9 mouse cellular contexts compared by ENCODE assay signal in the genomic region with DNA sequence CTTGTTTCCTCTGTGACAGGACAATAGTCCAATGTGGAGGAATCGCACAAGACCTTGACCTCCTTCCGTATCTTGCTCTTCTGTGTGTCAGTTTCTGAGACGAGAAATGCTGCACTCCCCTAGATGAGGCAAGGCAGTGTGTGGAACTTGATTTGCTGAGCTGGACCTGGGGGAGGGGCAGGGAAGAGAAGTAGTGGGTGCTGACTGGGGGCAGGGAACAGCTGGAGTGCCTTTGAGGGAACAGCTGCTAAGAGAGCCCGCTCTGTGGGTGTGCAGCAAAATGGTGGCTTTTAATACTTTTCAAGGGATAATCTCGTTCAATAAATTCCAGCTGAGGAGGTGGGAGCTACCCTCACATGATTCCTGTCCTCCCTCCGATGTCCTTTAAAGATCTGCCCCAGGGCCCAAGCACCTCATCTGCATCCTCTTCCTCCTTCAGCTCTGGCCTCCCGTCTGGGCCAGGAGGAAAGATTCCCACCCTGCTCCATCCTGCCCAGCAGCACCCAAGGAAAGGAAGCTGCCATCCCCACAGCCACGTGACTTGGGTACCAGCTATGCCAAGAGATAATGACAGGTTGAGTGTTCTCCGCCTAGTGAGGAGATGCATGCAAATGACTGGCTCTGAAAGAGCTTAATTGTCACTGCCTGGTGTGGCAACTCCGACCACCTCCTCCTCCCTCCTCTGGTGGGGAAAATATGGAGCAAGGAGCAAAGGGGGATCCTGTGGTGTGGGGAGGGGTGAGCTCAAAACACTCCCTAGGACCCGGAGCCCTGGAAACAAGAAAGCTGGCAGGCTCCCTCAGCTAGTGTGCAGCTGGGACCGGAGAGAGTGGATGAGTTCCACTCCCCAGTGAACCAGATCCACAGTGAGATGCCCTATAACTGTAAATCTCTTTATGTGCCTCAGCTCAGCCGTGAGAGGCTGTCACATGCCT.
DNase-seq lines count a peak whose midpoint lies in the region; ATAC-seq lines count a peak whose summit lies in the region.
"Had no signal": no experiment of that assay in that cellular context is flagged by ENCODE, and none has a peak within 500 bp of the region (broad histone marks: within the 10 kb centered on the region; RNA-seq: fewer than 3 reads in every experiment).

No protein-coding gene starts in this region.

- no peaks in the 10 kb centered on the region for H3K36me3 ChIP-seq in midbrain, embryonic 10.5 days
- no peaks in the 10 kb centered on the region for H3K36me3 ChIP-seq in midbrain, embryonic 11.5 days (ENCODE audit: control insufficient read depth, insufficient read depth, low read length)
- no peaks in the 10 kb centered on the region for H3K36me3 ChIP-seq in hindbrain, embryonic 14.5 days (replicated peaks; ENCODE audit: control insufficient read depth, insufficient read depth)
- no peaks in the 10 kb centered on the region for H3K36me3 ChIP-seq in midbrain, embryonic 13.5 days

- H3K9me3 ChIP-seq in midbrain, embryonic 10.5 days (replicated peaks): no peaks in the 10 kb centered on the region
- no peaks in the 10 kb centered on the region for H3K9me3 ChIP-seq in midbrain, embryonic 11.5 days (ENCODE audit: control insufficient read depth, low read length)
- no peaks in the 10 kb centered on the region for H3K9me3 ChIP-seq in hindbrain, embryonic 14.5 days (ENCODE audit: control insufficient read depth, low read length)
- H3K9me3 ChIP-seq in midbrain, embryonic 13.5 days: no peaks in the 10 kb centered on the region

- DNase-seq in midbrain, embryonic 10.5 days (ENCODE audit: low spot score): no peak
- DNase-seq in midbrain, embryonic 11.5 days (ENCODE audit: low spot score, missing footprints): no peak
- no peak for DNase-seq in hindbrain, embryonic 14.5 days (ENCODE audit: low spot score)
- no peak for DNase-seq in ovary, postnatal 36 days (ENCODE audit: low spot score)
- DNase-seq in thymus, postnatal 4 days: no peak
- no peak for DNase-seq in thymus, postnatal 14 days
- DNase-seq: lung, embryonic 14.5 days had no signal

- H3K4me1 ChIP-seq in midbrain, embryonic 10.5 days: peaks cover 20% of the 10 kb centered on the region
- peaks cover 3% of the 10 kb centered on the region; the same call in 1 of the 2 replicates for H3K4me1 ChIP-seq in midbrain, embryonic 11.5 days (ENCODE audit: control insufficient read depth, insufficient read depth, low read length)
- peaks cover 20% of the 10 kb centered on the region for H3K4me1 ChIP-seq in hindbrain, embryonic 14.5 days (replicated peaks; ENCODE audit: control insufficient read depth, insufficient read depth, low read length)
- H3K4me1 ChIP-seq in midbrain, embryonic 13.5 days (replicated peaks): peaks cover 34% of the 10 kb centered on the region

- WGBS in midbrain, embryonic 10.5 days: 49% methylated on average over 13 of the region's 13 CpGs
- WGBS in midbrain, embryonic 11.5 days: 40% methylated on average over 13 of the region's 13 CpGs
- 23% methylated on average over 13 of the region's 13 CpGs for whole genome bisulfite sequencing in hindbrain, embryonic 14.5 days
- 29% methylated on average over 13 of the region's 13 CpGs for WGBS in midbrain, embryonic 13.5 days

- no peak overlapping the region for H3K4me3 ChIP-seq in midbrain, embryonic 10.5 days
- H3K4me3 ChIP-seq in midbrain, embryonic 11.5 days (ENCODE audit: low read depth, low read length): no peak overlapping the region
- no peak overlapping the region for H3K4me3 ChIP-seq in hindbrain, embryonic 14.5 days (replicated peaks; ENCODE audit: low read length)
- H3K4me3 ChIP-seq in midbrain, embryonic 13.5 days (replicated peaks): no peak overlapping the region

- no peak overlapping the region for H3K9ac ChIP-seq in midbrain, embryonic 11.5 days (ENCODE audit: low read length)
- H3K9ac ChIP-seq in hindbrain, embryonic 14.5 days: 0 out of 2 replicates have a peak overlapping the region, but pooled peaks have one; percentile 20
- H3K9ac ChIP-seq in midbrain, embryonic 13.5 days (replicated peaks): no peak overlapping the region
- H3K9ac ChIP-seq: lung, embryonic 14.5 days had no signal

- no peak for ATAC-seq in midbrain, embryonic 11.5 days (ENCODE audit: low FRiP score)
- ATAC-seq in hindbrain, embryonic 14.5 days (ENCODE audit: low FRiP score): peak; percentile 82
- peak; percentile 83 for ATAC-seq in midbrain, embryonic 13.5 days
- ATAC-seq: Patski had no signal

- H3K4me2 ChIP-seq in midbrain, embryonic 11.5 days: no peak overlapping the region
- H3K4me2 ChIP-seq in hindbrain, embryonic 14.5 days (replicated peaks): no peak overlapping the region
- H3K4me2 ChIP-seq in midbrain, embryonic 13.5 days (replicated peaks): no peak overlapping the region; the same call in 1 of the 2 replicates
- H3K4me2 ChIP-seq: lung, embryonic 14.5 days had no signal

- peak overlapping the region; percentile 56; the same call in 1 of the 2 replicates for H3K27ac ChIP-seq in midbrain, embryonic 10.5 days (replicated peaks)
- H3K27ac ChIP-seq in midbrain, embryonic 11.5 days (ENCODE audit: low read depth, low read length): no peak overlapping the region
- H3K27ac ChIP-seq in hindbrain, embryonic 14.5 days: peak overlapping the region; percentile 84
- peak overlapping the region; percentile 64 for H3K27ac ChIP-seq in midbrain, embryonic 13.5 days

- peaks cover 3% of the 10 kb centered on the region; the same call in 1 of the 2 replicates for H3K27me3 ChIP-seq in midbrain, embryonic 10.5 days (ENCODE audit: low read depth, poor library complexity, severe bottlenecking)
- no peaks in the 10 kb centered on the region for H3K27me3 ChIP-seq in midbrain, embryonic 11.5 days (ENCODE audit: control insufficient read depth, insufficient read depth, low read length)
- H3K27me3 ChIP-seq in hindbrain, embryonic 14.5 days (ENCODE audit: control insufficient read depth, insufficient read depth, low read length): no peaks in the 10 kb centered on the region
- no peaks in the 10 kb centered on the region for H3K27me3 ChIP-seq in midbrain, embryonic 13.5 days
